Mouse (Mus musculus): ENCODE results near the gene U2surp. TPM values are rescaled to one million over a fixed set of nuclear protein-coding genes. Genes with fewer than 3 reads are reported as not detected.

U2surp gene
- polyA plus RNA-seq, 1 experiment from 2014 or later = 166 TPM

- WGBS = 80% methylated on average over 4 of the region's 4 CpGs
- no peak overlapping the region for H3K27ac ChIP-seq (replicated peaks; ENCODE audit: low read depth, low read length)
- ATAC-seq (replicated peaks; ENCODE audit: insufficient number of reproducible peaks, low FRiP score, low TSS enrichment, low read depth) = no peak
Observed at GRCm38 (mm10) chr9:95436294-95436613, 75.5 kb downstream of the U2surp start.

GRCm38 (mm10) chr9:95435506-95436293 is 76.1 kb downstream of the U2surp start:
- Histone ChIP-seq H3K36me3 (replicated peaks; ENCODE audit: control insufficient read depth, insufficient read depth, low read depth, low read length) (no peaks in the 10 kb centered on the region), H3K4me1 (ENCODE audit: control insufficient read depth, insufficient read depth, low read length) (no peaks in the 10 kb centered on the region), H3K9me3 (replicated peaks; ENCODE audit: control insufficient read depth, low read length) (no peaks in the 10 kb centered on the region), H3K4me2 (ENCODE audit: low read depth, low read length) (no peak overlapping the region), H3K4me3 (ENCODE audit: low read depth, low read length) (no peak overlapping the region), H3K27ac (replicated peaks; ENCODE audit: low read depth, low read length) (no peak overlapping the region), H3K27me3 (ENCODE audit: control insufficient read depth, insufficient read depth, low read length) (no peaks in the 10 kb centered on the region), H3K9ac (replicated peaks; ENCODE audit: low read length) (no peak overlapping the region)
- no peak for ATAC-seq (replicated peaks; ENCODE audit: insufficient number of reproducible peaks, low FRiP score, low TSS enrichment, low read depth)
- 74% methylated on average over 20 of the region's 20 CpGs for WGBS
- no peak for DNase-seq (ENCODE audit: low spot score)

More at GRCm38 (mm10) chr9:95436294-95436613, 75.5 kb downstream of the U2surp start:
- H3K9ac ChIP-seq (replicated peaks; ENCODE audit: low read length) = no peak overlapping the region
- no peaks in the 10 kb centered on the region for H3K27me3 ChIP-seq (ENCODE audit: control insufficient read depth, insufficient read depth, low read length)
- no peaks in the 10 kb centered on the region for H3K9me3 ChIP-seq (replicated peaks; ENCODE audit: control insufficient read depth, low read length)
- DNase-seq (ENCODE audit: low spot score) = no peak
- H3K36me3 ChIP-seq (replicated peaks; ENCODE audit: control insufficient read depth, insufficient read depth, low read depth, low read length) = no peaks in the 10 kb centered on the region
- no peak overlapping the region for H3K4me2 ChIP-seq (ENCODE audit: low read depth, low read length)
- no peaks in the 10 kb centered on the region for H3K4me1 ChIP-seq (ENCODE audit: control insufficient read depth, insufficient read depth, low read length)
- H3K4me3 ChIP-seq (ENCODE audit: low read depth, low read length) = no peak overlapping the region

- Histone ChIP-seq H3K4me1 (ENCODE audit: control insufficient read depth, insufficient read depth, low read length) (no peaks in the 10 kb centered on the region), H3K9me3 (replicated peaks; ENCODE audit: control insufficient read depth, low read length) (no peaks in the 10 kb centered on the region), H3K27me3 (ENCODE audit: control insufficient read depth, insufficient read depth, low read length) (no peaks in the 10 kb centered on the region), H3K27ac (replicated peaks; ENCODE audit: low read depth, low read length) (no peak overlapping the region), H3K9ac (replicated peaks; ENCODE audit: low read length) (no peak overlapping the region), H3K4me2 (ENCODE audit: low read depth, low read length) (no peak overlapping the region), H3K4me3 (ENCODE audit: low read depth, low read length) (no peak overlapping the region), H3K36me3 (replicated peaks; ENCODE audit: control insufficient read depth, insufficient read depth, low read depth, low read length) (no peaks in the 10 kb centered on the region)
- 85% methylated on average over 4 of the region's 4 CpGs for WGBS
- DNase-seq (ENCODE audit: low spot score) (no peak), ATAC-seq (replicated peaks; ENCODE audit: insufficient number of reproducible peaks, low FRiP score, low TSS enrichment, low read depth) (no peak)
Observed at GRCm38 (mm10) chr9:95428277-95428676, 83.5 kb downstream of the U2surp start.

- H3K4me3 ChIP-seq (ENCODE audit: low read depth, low read length) = no peak overlapping the region
- H3K36me3 ChIP-seq (replicated peaks; ENCODE audit: control insufficient read depth, insufficient read depth, low read depth, low read length) = no peaks in the 10 kb centered on the region
- no peak overlapping the region for H3K27ac ChIP-seq (replicated peaks; ENCODE audit: low read depth, low read length)
- no peak overlapping the region for H3K9ac ChIP-seq (replicated peaks; ENCODE audit: low read length)
- H3K9me3 ChIP-seq (replicated peaks; ENCODE audit: control insufficient read depth, low read length) = no peaks in the 10 kb centered on the region
- H3K4me2 ChIP-seq (ENCODE audit: low read depth, low read length) = no peak overlapping the region
- DNase-seq (ENCODE audit: low spot score) (no peak), ATAC-seq (replicated peaks; ENCODE audit: insufficient number of reproducible peaks, low FRiP score, low TSS enrichment, low read depth) (no peak)
- H3K27me3 ChIP-seq (ENCODE audit: control insufficient read depth, insufficient read depth, low read length) = no peaks in the 10 kb centered on the region
- H3K4me1 ChIP-seq (ENCODE audit: control insufficient read depth, insufficient read depth, low read length) = no peaks in the 10 kb centered on the region
Observed at GRCm38 (mm10) chr9:95413911-95414310, 97.9 kb downstream of the U2surp start.

GRCm38 (mm10) chr9:95412047-95412446 is 99.7 kb downstream of the U2surp start:
- H3K4me2 ChIP-seq (ENCODE audit: low read depth, low read length) = no peak overlapping the region
- no peaks in the 10 kb centered on the region for H3K36me3 ChIP-seq (replicated peaks; ENCODE audit: control insufficient read depth, insufficient read depth, low read depth, low read length)
- no peak overlapping the region for H3K27ac ChIP-seq (replicated peaks; ENCODE audit: low read depth, low read length)
- no peak overlapping the region for H3K4me3 ChIP-seq (ENCODE audit: low read depth, low read length)
- DNase-seq (ENCODE audit: low spot score) (no peak), ATAC-seq (replicated peaks; ENCODE audit: insufficient number of reproducible peaks, low FRiP score, low TSS enrichment, low read depth) (no peak)
- H3K27me3 ChIP-seq (ENCODE audit: control insufficient read depth, insufficient read depth, low read length) = no peaks in the 10 kb centered on the region
- no peaks in the 10 kb centered on the region for H3K4me1 ChIP-seq (ENCODE audit: control insufficient read depth, insufficient read depth, low read length)
- H3K9ac ChIP-seq (replicated peaks; ENCODE audit: low read length) = no peak overlapping the region
- no peaks in the 10 kb centered on the region for H3K9me3 ChIP-seq (replicated peaks; ENCODE audit: control insufficient read depth, low read length)
- 83% methylated on average over 4 of the region's 4 CpGs for WGBS

GRCm38 (mm10) chr9:95407586-95408220 is 104.1 kb downstream of the U2surp start:
- ATAC-seq (replicated peaks; ENCODE audit: insufficient number of reproducible peaks, low FRiP score, low TSS enrichment, low read depth) = peak; percentile 13
- peak; percentile 48 for DNase-seq (ENCODE audit: low spot score)
- under 1% methylated on average over 24 of the region's 24 CpGs for WGBS
- Histone ChIP-seq H3K4me1 (ENCODE audit: control insufficient read depth, insufficient read depth, low read length) (no peaks in the 10 kb centered on the region; the same call in 1 of the 2 replicates), H3K27me3 (ENCODE audit: control insufficient read depth, insufficient read depth, low read length) (peaks cover 2% of the 10 kb centered on the region; the same call in 1 of the 2 replicates), H3K4me3 (ENCODE audit: low read depth, low read length) (peak overlapping the region; percentile 73), H3K9me3 (replicated peaks; ENCODE audit: control insufficient read depth, low read length) (no peaks in the 10 kb centered on the region), H3K27ac (replicated peaks; ENCODE audit: low read depth, low read length) (peak overlapping the region; percentile 56), H3K4me2 (ENCODE audit: low read depth, low read length) (peak overlapping the region; percentile 96), H3K9ac (replicated peaks; ENCODE audit: low read length) (peak overlapping the region; percentile 83), H3K36me3 (replicated peaks; ENCODE audit: control insufficient read depth, insufficient read depth, low read depth, low read length) (no peaks in the 10 kb centered on the region)

Other genes with a start within 250 kb of the U2surp start
- gene Chst2, start 105.3 kb downstream of the U2surp start, polyA plus RNA-seq (2014; fragmentation: Nextera tagmentation; extraction: Ambion mirVana) = 6.8 and 7.3 TPM in 2 replicates
- 0.24 and 0.29 TPM in 2 replicates for gene Paqr9, start 47.7 kb upstream of the U2surp start, polyA plus RNA-seq (2014; fragmentation: Nextera tagmentation; extraction: Ambion mirVana)
- 4.7 and 6.3 TPM in 2 replicates for gene Pcolce2, start 125.6 kb upstream of the U2surp start, polyA plus RNA-seq (2014; fragmentation: Nextera tagmentation; extraction: Ambion mirVana)
- 2.0 TPM in 2 replicates for gene Trpc1, start 238.4 kb upstream of the U2surp start, polyA plus RNA-seq (2014; fragmentation: Nextera tagmentation; extraction: Ambion mirVana)